Mouse (Mus musculus): ENCODE data around the gene Ccdc42. TPM values are rescaled to one million over a fixed set of nuclear protein-coding genes. Genes with fewer than 3 reads are reported as not detected.

Ccdc42 gene
- total RNA-seq, 2 experiments from 2014 or later: 0.52 TPM; not detected in 1

GRCm38 (mm10) chr11:68644781-68645180 lies 58.0 kb downstream of the Ccdc42 start:
- intact Hi-C loops (cut with DNase I): no loop called here

More at GRCm38 (mm10) chr11:68644781-68645180, 58.0 kb downstream of the Ccdc42 start:
- DNase-seq: no peak

Other genes with a start within 250 kb of the Ccdc42 start
- gene Ntn1, start 186.2 kb upstream of the Ccdc42 start, total RNA-seq (2021): 10 to 100 TPM; 10.6 to 14.7 TPM
- gene Pik3r5, start 154.9 kb upstream of the Ccdc42 start, total RNA-seq (2021): under 1 TPM; 0.56 to 0.97 TPM
- 1 to 10 TPM; 1.9 to 2.6 TPM for gene Pik3r6, start 84.0 kb upstream of the Ccdc42 start, total RNA-seq (2021)
- under 1 TPM in 1 of 2 experiments, not detected in 1; 0.16 TPM for gene Mfsd6l, start 30.8 kb upstream of the Ccdc42 start, total RNA-seq (2021)
- 100 to 1,000 TPM; 248 to 255 TPM for gene Myh10, start 104.5 kb downstream of the Ccdc42 start, total RNA-seq (2021)

Data from left cerebral cortex, postnatal 4 days (tissue).